Mouse (Mus musculus) testis, adult 2 months (tissue): Measurements from ENCODE around the gene Rab11a.

Source experiments
- CTCF ChIP-seq: fragments of 200-500 bp; IDR thresholded peaks from 2 replicates; pipeline ENCODE4 v1.5.1; 2012; ENCODE audit warnings: low read depth, mild to moderate bottlenecking, inconsistent platforms, low read length, moderate library complexity; ENCODE audit not compliant: control insufficient read depth, insufficient read depth, insufficient replicate concordance
- POLR2A ChIP-seq: fragments of 200-500 bp; IDR thresholded peaks from 2 replicates; pipeline ENCODE4 v1.6.1; 2012; ENCODE audit warnings: low read depth, mild to moderate bottlenecking, inconsistent platforms, low read length, moderate library complexity; ENCODE audit not compliant: control insufficient read depth

GRCm38 (mm10) chr9:64771236-64771635, 33.7 kb upstream of the Rab11a start:
- TF ChIP-seq POLR2A (no peak), CTCF (no peak)
